Mouse (Mus musculus) lung, embryonic 14.5 days (tissue): ENCODE results near the gene 1700001K19Rik. TPM values are rescaled to one million over a fixed set of nuclear protein-coding genes. Genes with fewer than 3 reads are reported as not detected.

Experiments used
- ATAC-seq: fragments of 200-750 bp; cut with Nextera tagmentation; 2 replicates; pipeline ENCODE4 v1.8.0; 2017; ENCODE audit warnings: mild to moderate bottlenecking, moderate TSS enrichment, moderate library complexity; ENCODE audit not compliant: insufficient read depth
- DNase-seq: peaks from one replicate; pipeline ENCODE4 v3.0.0-alpha.2; 2015
- H3K27ac ChIP-seq: fragments of 300-500 bp; sonication (generic); 2 replicates; pipeline ENCODE4 v1.5.1; 2014; ENCODE audit warnings: low read depth, mild to moderate bottlenecking, moderate library complexity
- H3K27me3 ChIP-seq: fragments of 300-500 bp; sonication (generic); 2 replicates; pipeline ENCODE4 v1.6.1; 2014; ENCODE audit warnings: low read length, control low read depth; ENCODE audit not compliant: insufficient read depth
- H3K36me3 ChIP-seq: fragments of 300-500 bp; sonication (generic); 2 replicates; pipeline ENCODE4 v1.6.1; 2014; ENCODE audit warnings: control low read depth; ENCODE audit not compliant: insufficient read depth
- H3K4me1 ChIP-seq: fragments of 300-500 bp; sonication (generic); 2 replicates; pipeline ENCODE4 v1.6.1; 2014; ENCODE audit warnings: antibody characterized with exemption, control low read depth; ENCODE audit not compliant: insufficient read depth
- H3K4me2 ChIP-seq: fragments of 300-500 bp; sonication (generic); 2 replicates; pipeline ENCODE4 v1.6.1; 2014; ENCODE audit warnings: mild to moderate bottlenecking
- H3K4me3 ChIP-seq: fragments of 300-500 bp; sonication (generic); 2 replicates; pipeline ENCODE4 v1.5.1; 2014; ENCODE audit warnings: low read depth, low read length
- H3K9ac ChIP-seq: fragments of 300-500 bp; sonication (generic); 2 replicates; pipeline ENCODE4 v1.6.1; 2014
- H3K9me3 ChIP-seq: fragments of 300-500 bp; sonication (generic); 2 replicates; pipeline ENCODE4 v1.6.1; 2016; ENCODE audit warnings: low read depth, low read length, control low read depth
- CTCF ChIP-seq: IDR thresholded peaks from 2 replicates; pipeline ENCODE4 v1.5.1; 2016; ENCODE audit warnings: antibody characterized with exemption, low read depth
- WGBS: fragments of 180-500 bp; shearing (Covaris S2); extraction: QIAGEN DNeasy Blood & Tissue Kit; methylation state at CpG from one replicate; pipeline ENCODE4 v1.1.7; 2014; 5-methylcytosine and 5-hydroxymethylcytosine counted together
- microRNA-seq: library from miRNA; unstranded; fragments of <30 nt; microRNA quantifications from one replicate; pipeline ENCODE4, GENCODE M21; 2016; ENCODE audit warnings: borderline number of aligned reads
- polyA plus RNA-seq: library from polyadenylated mRNA; unstranded; fragments of >200 nt; fragmentation: Nextera tagmentation; extraction: Ambion mirVana; gene quantifications from 2 replicates; pipeline ENCODE4 v1.2.1, GENCODE M21; 2014

The 1700001K19Rik gene
- polyA plus RNA-seq, 1 experiment from 2014 or later: not detected

DNA sequence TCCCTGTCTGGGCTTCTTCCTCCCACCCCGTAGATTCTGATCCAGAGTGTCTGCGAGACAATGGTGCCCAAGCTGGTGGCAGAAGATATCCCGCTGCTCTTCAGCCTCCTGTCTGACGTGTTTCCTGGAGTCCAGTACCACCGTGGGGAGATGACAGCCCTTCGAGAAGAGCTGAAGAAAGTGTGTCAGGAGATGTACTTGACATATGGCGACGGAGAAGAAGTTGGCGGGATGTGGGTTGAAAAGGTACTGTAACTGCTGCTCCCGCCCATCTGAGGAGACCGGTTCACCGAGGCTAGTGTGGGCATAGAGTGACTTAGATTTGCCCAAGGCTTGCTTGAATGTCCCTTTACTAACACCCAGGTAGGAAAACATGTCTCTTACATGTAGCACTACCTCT lies 46.1 kb downstream of the 1700001K19Rik start:
- H3K4me1 ChIP-seq: no peaks in the 10 kb centered on the region
- WGBS: 92% methylated on average over 12 of the region's 12 CpGs
- DNase-seq (no peak), ATAC-seq (no peak)
- H3K27me3 ChIP-seq: no peaks in the 10 kb centered on the region
- no peak overlapping the region for H3K4me3 ChIP-seq
- no peak overlapping the region for H3K27ac ChIP-seq
- H3K9ac ChIP-seq: no peak overlapping the region
- peaks cover 100% of the 10 kb centered on the region for H3K36me3 ChIP-seq
- TF ChIP-seq CTCF: no peak
- no peak overlapping the region for H3K4me2 ChIP-seq
- no peaks in the 10 kb centered on the region for H3K9me3 ChIP-seq

DNA sequence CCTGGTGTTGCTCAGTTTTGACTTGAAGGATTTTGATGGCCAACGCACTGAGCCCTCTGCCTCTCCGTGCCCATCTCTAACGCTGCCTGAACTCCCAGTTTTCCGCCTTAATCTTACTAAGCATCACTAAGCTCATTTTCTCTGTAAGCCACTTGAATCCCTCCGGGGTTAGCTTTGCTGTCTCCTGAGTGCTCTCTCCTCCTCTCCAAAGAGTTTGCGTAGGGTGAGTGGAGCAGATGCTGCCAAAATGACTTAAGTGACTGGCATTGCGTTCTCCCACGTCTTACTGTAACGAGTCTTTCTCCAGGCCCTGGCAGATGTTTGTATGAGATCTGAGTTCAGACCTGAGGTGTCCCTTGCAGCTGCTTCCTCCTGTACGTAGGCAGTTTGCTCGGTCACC lies 52.4 kb downstream of the 1700001K19Rik start:
- H3K4me3 ChIP-seq: no peak overlapping the region
- H3K27ac ChIP-seq: no peak overlapping the region
- no peak for DNase-seq
- H3K9me3 ChIP-seq: no peaks in the 10 kb centered on the region
- TF ChIP-seq CTCF: no peak
- H3K9ac ChIP-seq: no peak overlapping the region
- WGBS: 94% methylated on average over 11 of the region's 11 CpGs
- no peak overlapping the region for H3K4me2 ChIP-seq
- H3K27me3 ChIP-seq: no peaks in the 10 kb centered on the region
- H3K4me1 ChIP-seq: no peaks in the 10 kb centered on the region
- H3K36me3 ChIP-seq: peaks cover 100% of the 10 kb centered on the region
- ATAC-seq: no peak

Small RNAs within 50 kb of the gene (microRNA-seq; reads per million reads assigned to microRNA genes)
- gene Gm27299: not detected

Other genes starting within 250 kb of the 1700001K19Rik start
- 180 and 188 TPM in 2 replicates for gene Ppp2r5c, start 235.5 kb downstream of the 1700001K19Rik start, polyA plus RNA-seq
- gene Dync1h1, start 81.2 kb downstream of the 1700001K19Rik start, polyA plus RNA-seq: 59.0 and 72.3 TPM in 2 replicates
- 829 and 905 TPM in 2 replicates for gene Hsp90aa1, start 20.1 kb upstream of the 1700001K19Rik start, polyA plus RNA-seq
- 23.3 and 25.4 TPM in 2 replicates for gene Wdr20, start 55.3 kb upstream of the 1700001K19Rik start, polyA plus RNA-seq
- gene Mok, start 158.3 kb upstream of the 1700001K19Rik start, polyA plus RNA-seq: 5.8 and 5.9 TPM in 2 replicates
- gene Zfp839, start 167.6 kb upstream of the 1700001K19Rik start, polyA plus RNA-seq: 4.4 and 5.2 TPM in 2 replicates
- gene Cinp, start 206.5 kb upstream of the 1700001K19Rik start, polyA plus RNA-seq: 91.8 and 94.0 TPM in 2 replicates
- gene Tecpr2, start 206.6 kb upstream of the 1700001K19Rik start, polyA plus RNA-seq: 4.0 and 5.2 TPM in 2 replicates